Mouse (Mus musculus) brain, adult 2 months (tissue): ENCODE measurements at regions not wholly inside any gene's neighbourhood (a gene's known extent, or its start where the extent isn't known, plus 50 kb on each side); places are given as distances from the start of the nearest gene placed in this dataset.
A peak's percentile ranks its signal among the peaks of the same experiment; 100 is the strongest.

Source experiments
- DNase-seq: peaks from one replicate; pipeline ENCODE4 v3.0.0; 2011; ENCODE audit warnings: low read depth, low spot score

GRCm38 (mm10) chr16:62208191-62208590 is 578.4 kb downstream of the Nsun3 start:
- DNase-seq, result no peak

GRCm38 (mm10) chr16:62182988-62183387 is 603.6 kb downstream of the Nsun3 start:
- peak; percentile 58 for DNase-seq
